Mouse (Mus musculus) heart, embryonic 11.5 days (tissue): ENCODE measurements around the gene Rapgef4. TPM values are rescaled to one million over a fixed set of nuclear protein-coding genes. Genes with fewer than 3 reads are reported as not detected.

Experiments
- ATAC-seq: fragments of 200-750 bp; cut with Nextera tagmentation; replicated peaks from 2 replicates; pipeline ENCODE4 v1.8.0; 2017; ENCODE audit warnings: moderate library complexity; ENCODE audit not compliant: insufficient number of reproducible peaks, low FRiP score, low TSS enrichment
- H3K27ac ChIP-seq: fragments of 300-500 bp; sonication (generic); 2 replicates; pipeline ENCODE4 v1.5.1; 2014; ENCODE audit warnings: mild to moderate bottlenecking, low read depth, low read length
- H3K27me3 ChIP-seq: fragments of 300-500 bp; sonication (generic); 2 replicates; pipeline ENCODE4 v1.6.1; 2014; ENCODE audit warnings: mild to moderate bottlenecking, low read length, mixed read lengths; ENCODE audit not compliant: control insufficient read depth, insufficient read depth
- H3K36me3 ChIP-seq: fragments of 300-500 bp; sonication (generic); 2 replicates; pipeline ENCODE4 v1.6.1; 2014; ENCODE audit warnings: mild to moderate bottlenecking, low read length, moderate library complexity, mixed read lengths; ENCODE audit not compliant: control insufficient read depth, insufficient read depth
- H3K4me1 ChIP-seq: fragments of 300-500 bp; sonication (generic); 2 replicates; pipeline ENCODE4 v1.6.1; 2014; ENCODE audit warnings: low read length; ENCODE audit not compliant: control insufficient read depth, insufficient read depth
- H3K4me2 ChIP-seq: fragments of 300-500 bp; sonication (generic); 2 replicates; pipeline ENCODE4 v1.6.1; 2014; ENCODE audit warnings: mild to moderate bottlenecking, moderate library complexity
- H3K4me3 ChIP-seq: fragments of 300-500 bp; sonication (generic); 2 replicates; pipeline ENCODE4 v1.5.1; 2014; ENCODE audit warnings: low read depth, low read length
- H3K9ac ChIP-seq: fragments of 300-500 bp; sonication (generic); 2 replicates; pipeline ENCODE4 v1.6.1; 2014; ENCODE audit warnings: mild to moderate bottlenecking, low read depth, low read length, moderate library complexity
- H3K9me3 ChIP-seq: fragments of 300-500 bp; sonication (generic); replicated peaks from 2 replicates; pipeline ENCODE4 v1.6.1; 2016; ENCODE audit warnings: low read length; ENCODE audit not compliant: control insufficient read depth
- WGBS: fragments of 180-500 bp; shearing (Covaris S2); extraction: QIAGEN DNeasy Blood & Tissue Kit; methylation state at CpG from one replicate; pipeline ENCODE4 v1.1.7; 2014; ENCODE audit not compliant: insufficient replicate concordance; 5-methylcytosine and 5-hydroxymethylcytosine counted together
- polyA plus RNA-seq: library from polyadenylated mRNA; unstranded; fragments of >200 nt; fragmentation: Nextera tagmentation; extraction: Ambion mirVana; gene quantifications from 2 replicates; pipeline ENCODE4 v1.2.1, GENCODE M21; 2014

Gene Rapgef4
- polyA plus RNA-seq, 1 experiment from 2014 or later = 4.0 TPM

DNA sequence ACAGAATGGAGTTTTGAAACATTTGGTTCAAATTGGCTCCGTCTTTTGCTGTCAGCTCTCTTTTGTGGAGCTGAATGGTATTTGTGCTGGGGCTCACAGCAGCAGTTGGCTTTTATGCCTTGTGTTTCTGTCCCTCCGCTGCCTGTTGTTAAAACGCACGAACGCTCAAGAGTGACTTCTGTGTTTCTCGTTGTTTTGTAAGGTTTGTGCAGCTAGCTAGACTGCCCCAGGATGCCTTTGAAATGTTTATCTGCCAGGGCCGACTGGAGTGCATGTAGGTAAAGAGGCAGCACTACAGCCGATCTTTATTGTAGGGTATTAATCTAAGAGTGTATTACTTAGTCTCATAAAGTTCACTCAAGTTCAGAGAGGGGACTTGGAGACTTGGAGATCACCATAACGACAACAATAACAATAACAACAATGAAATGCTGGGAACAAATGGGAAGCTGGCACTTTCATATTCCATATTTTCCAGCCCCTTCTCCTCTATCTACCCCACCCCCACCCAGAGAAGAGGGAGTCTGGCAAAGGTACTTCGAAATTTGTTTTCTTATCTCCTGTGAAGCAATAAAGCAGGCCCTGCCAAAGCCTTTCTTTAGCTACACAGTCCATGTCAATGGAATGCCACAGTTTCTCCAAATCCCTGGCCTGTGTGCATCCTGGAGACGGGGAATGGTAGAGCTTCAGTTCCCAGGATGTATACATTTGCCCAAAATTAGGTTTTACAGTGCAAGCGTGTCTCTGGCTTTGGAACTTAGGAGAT is 262.1 kb downstream of the Rapgef4 start:
- Histone ChIP-seq H3K27ac (peak overlapping the region; percentile 37), H3K4me3 (no peak overlapping the region), H3K9me3 (no peaks in the 10 kb centered on the region), H3K36me3 (no peaks in the 10 kb centered on the region), H3K27me3 (no peaks in the 10 kb centered on the region), H3K9ac (no peak overlapping the region), H3K4me2 (no peak overlapping the region), H3K4me1 (peaks cover 21% of the 10 kb centered on the region)
- WGBS = 68% methylated on average over 12 of the region's 12 CpGs
- no peak for ATAC-seq

DNA sequence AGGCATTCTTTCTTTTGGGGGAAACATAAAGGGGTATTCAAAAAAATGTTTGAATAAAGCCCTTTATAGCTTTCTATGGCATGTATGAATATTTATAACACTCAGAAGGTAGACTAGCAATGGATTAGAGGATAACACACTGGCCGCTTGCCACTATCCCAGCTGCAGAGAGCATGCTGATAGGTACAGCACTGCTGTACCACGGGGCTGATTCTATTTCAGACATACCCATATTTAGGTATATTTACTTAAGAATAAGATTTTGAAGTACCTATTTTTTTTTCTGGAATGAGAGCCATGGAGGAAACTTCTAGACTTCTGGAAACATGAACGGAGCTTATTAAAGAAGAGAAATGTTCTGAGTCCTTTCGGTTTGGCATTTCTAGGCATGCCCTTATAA is 264.6 kb downstream of the Rapgef4 start:
- Histone ChIP-seq H3K4me1 (peaks cover 17% of the 10 kb centered on the region), H3K9me3 (no peaks in the 10 kb centered on the region), H3K9ac (no peak overlapping the region), H3K4me2 (no peak overlapping the region), H3K36me3 (no peaks in the 10 kb centered on the region), H3K27me3 (no peaks in the 10 kb centered on the region), H3K27ac (no peak overlapping the region), H3K4me3 (no peak overlapping the region)
- 78% methylated on average over 4 of the region's 4 CpGs for WGBS
- ATAC-seq = no peak

DNA sequence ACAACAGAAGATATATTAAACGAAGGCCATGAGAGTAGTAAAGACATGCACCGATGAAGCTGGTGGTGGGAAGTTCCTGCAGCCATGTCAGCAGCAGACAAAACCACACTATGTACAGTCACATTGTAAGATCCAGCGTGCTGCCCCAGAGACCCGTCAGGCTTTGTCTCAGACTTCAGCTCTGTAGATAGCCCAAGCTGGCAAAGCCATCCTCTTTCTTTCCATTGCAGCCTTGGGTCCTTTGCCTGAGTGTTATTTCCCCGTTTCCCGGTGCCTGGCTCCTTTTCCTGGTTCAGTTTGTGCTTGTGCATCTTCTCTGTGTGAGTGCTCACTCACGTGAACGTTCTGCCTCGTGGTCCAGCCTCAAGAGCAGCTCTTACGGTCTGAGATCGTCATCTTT is 265.3 kb downstream of the Rapgef4 start:
- Histone ChIP-seq H3K9ac (no peak overlapping the region), H3K27me3 (no peaks in the 10 kb centered on the region)
- 84% methylated on average over 11 of the region's 11 CpGs for WGBS

DNA sequence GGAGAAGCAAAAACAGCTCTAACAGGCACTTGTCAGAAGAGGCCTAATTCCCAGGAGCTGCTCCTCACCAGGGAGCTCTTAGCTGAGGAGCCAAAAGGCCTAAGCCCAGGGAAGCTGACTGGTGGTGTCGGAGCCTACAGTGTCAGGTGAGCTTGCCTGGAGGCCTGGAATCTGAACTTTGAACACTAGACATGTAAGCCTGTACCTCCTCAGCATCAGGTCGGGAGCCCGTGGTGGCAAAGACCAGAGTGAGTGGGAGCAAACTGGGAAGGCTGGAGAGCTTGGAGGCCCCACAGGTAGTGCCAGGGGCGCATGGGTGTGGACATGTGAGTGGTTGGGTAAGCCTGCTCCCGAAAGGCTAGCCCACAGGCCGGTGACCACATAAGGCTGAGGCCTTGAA is 266.8 kb downstream of the Rapgef4 start:
- Histone ChIP-seq H3K27ac (no peak overlapping the region), H3K27me3 (no peaks in the 10 kb centered on the region), H3K4me2 (no peak overlapping the region), H3K9ac (no peak overlapping the region), H3K36me3 (no peaks in the 10 kb centered on the region), H3K4me1 (peaks cover 8% of the 10 kb centered on the region), H3K4me3 (no peak overlapping the region), H3K9me3 (no peaks in the 10 kb centered on the region)
- 80% methylated on average over 6 of the region's 6 CpGs for WGBS
- ATAC-seq = no peak

More for the DNA sequence above, 265.3 kb downstream of the Rapgef4 start:
- Histone ChIP-seq H3K36me3 (no peaks in the 10 kb centered on the region), H3K27ac (no peak overlapping the region), H3K4me1 (peaks cover 17% of the 10 kb centered on the region), H3K4me2 (no peak overlapping the region), H3K9me3 (no peaks in the 10 kb centered on the region), H3K4me3 (no peak overlapping the region)
- no peak for ATAC-seq

DNA sequence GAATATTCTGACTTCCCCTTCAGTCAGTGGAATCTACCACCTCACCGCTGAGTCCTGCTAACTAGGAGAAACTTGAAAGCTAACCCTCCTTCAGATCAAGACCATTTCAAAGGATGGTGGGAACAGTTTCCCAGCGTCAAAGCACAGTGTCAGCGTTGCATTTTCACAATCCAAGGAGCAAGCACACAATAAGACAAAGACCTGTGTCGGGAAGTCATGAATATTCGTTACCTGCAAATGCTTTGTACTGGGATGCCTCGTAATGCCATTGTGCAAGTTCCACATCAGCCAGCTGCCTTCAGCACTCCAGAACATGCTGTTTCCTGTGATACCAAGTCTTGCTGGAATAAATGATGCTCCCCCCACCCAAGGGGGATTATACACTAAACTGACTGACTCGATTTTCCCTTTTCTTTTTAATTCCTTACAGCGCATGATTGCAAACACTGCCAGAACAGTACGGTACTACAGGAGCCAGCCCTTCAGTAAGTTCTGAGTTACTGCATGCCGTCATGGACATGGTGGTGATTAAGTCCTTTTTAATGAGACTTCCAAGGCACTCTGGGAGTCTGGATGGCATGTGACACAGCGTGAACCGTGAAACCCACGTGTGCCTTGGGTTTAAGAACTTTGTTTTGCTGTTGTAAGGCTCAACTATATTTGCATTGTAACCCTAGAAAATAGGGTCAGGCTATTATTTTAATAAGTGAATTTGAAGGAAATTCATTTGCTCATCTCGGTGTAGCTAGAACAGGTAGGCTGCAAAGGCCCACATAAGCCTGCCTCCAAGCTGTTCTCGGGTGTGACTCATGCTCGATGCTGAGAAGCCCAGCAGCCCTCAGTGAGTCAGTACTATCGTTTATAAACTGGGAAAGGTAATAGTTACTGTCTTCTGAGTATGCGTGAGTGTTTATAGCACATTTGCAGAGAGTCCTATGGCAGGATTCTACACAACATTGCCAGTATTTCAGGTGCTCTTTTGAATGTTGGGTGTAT is 271.8 kb downstream of the Rapgef4 start:
- H3K36me3 ChIP-seq = no peaks in the 10 kb centered on the region
- WGBS = 72% methylated on average over 18 of the region's 18 CpGs
- ATAC-seq = no peak

DNA sequence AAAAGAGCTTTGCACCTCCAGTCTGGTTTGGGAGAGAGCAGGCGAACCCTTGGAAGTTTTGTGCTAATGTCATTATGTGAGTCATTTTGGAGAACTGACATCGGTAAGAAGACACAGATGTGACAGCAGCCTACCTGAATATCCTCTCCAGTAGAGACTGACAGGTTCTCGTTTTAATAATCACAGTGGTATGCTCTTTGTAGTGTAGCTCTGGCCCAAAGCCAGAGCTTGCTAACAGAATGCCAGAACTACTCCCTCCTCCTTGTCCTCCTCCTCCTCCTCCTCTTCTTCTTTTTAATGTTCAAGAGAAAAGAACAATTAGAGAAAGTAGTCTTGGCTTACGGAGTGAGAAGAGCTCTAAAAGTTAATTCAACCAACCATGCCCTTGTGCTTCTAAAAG is 272.8 kb downstream of the Rapgef4 start:
- H3K27ac ChIP-seq = no peak overlapping the region
- H3K9me3 ChIP-seq = no peaks in the 10 kb centered on the region
- H3K36me3 ChIP-seq = no peaks in the 10 kb centered on the region
- H3K4me2 ChIP-seq = no peak overlapping the region
- no peaks in the 10 kb centered on the region for H3K27me3 ChIP-seq
- WGBS = 70% methylated on average over 4 of the region's 4 CpGs
- no peak overlapping the region for H3K4me3 ChIP-seq
- no peak for ATAC-seq
- H3K4me1 ChIP-seq = peaks cover 15% of the 10 kb centered on the region; the same call in 1 of the 2 replicates
- H3K9ac ChIP-seq = no peak overlapping the region

More for the DNA sequence above, 271.8 kb downstream of the Rapgef4 start:
- H3K27me3 ChIP-seq = no peaks in the 10 kb centered on the region
- peaks cover 15% of the 10 kb centered on the region; the same call in 1 of the 2 replicates for H3K4me1 ChIP-seq
- no peak overlapping the region for H3K9ac ChIP-seq
- no peaks in the 10 kb centered on the region for H3K9me3 ChIP-seq
- no peak overlapping the region for H3K27ac ChIP-seq
- no peak overlapping the region for H3K4me3 ChIP-seq
- H3K4me2 ChIP-seq = no peak overlapping the region

DNA sequence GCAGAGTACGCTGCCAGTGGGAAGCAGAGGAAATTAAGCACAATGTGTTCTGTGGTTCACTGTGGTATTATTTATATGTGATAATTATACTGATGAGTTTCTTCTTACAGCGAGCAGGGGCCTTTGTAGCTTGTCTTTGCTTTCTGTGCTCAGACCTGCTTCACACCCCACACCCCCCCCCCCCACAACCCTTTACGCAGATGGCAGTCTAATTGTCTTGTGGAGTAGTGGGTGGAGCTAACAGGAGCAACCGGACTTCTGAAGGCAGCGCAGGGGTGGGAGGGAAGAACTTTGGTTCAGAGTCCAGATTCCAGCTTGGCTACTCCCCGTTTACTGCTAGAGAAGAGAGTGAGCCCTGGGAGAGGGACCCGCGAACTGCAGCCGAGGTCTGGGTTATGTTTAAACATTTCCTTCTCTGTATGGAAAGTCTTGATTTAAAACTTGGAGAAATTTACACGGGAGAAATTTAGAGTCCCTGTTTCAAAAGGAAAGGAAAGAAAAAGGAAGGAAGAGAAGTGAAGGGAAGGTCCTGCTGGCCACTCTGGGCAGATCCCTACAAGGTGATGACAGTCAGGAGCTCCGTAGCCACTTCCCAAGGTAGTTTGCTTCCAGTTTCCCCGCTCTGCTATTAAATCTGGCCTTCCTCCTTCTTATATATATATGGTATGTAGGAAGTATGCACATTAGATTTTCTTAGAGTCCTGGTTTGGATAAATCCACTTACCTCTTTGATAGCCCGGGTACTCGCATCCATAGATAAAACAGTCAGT is 274.0 kb downstream of the Rapgef4 start:
- H3K9me3 ChIP-seq = no peaks in the 10 kb centered on the region
- H3K27ac ChIP-seq = peak overlapping the region; percentile 10; the same call in 1 of the 2 replicates
- peak overlapping the region; percentile 43 for H3K9ac ChIP-seq
- WGBS = 25% methylated on average over 14 of the region's 14 CpGs
- peaks cover 15% of the 10 kb centered on the region; the same call in 1 of the 2 replicates for H3K4me1 ChIP-seq
- H3K36me3 ChIP-seq = no peaks in the 10 kb centered on the region
- peak overlapping the region; percentile 58 for H3K4me2 ChIP-seq
- no peak for ATAC-seq
- H3K27me3 ChIP-seq = no peaks in the 10 kb centered on the region
- H3K4me3 ChIP-seq = peak overlapping the region; percentile 14; the same call in 1 of the 2 replicates

DNA sequence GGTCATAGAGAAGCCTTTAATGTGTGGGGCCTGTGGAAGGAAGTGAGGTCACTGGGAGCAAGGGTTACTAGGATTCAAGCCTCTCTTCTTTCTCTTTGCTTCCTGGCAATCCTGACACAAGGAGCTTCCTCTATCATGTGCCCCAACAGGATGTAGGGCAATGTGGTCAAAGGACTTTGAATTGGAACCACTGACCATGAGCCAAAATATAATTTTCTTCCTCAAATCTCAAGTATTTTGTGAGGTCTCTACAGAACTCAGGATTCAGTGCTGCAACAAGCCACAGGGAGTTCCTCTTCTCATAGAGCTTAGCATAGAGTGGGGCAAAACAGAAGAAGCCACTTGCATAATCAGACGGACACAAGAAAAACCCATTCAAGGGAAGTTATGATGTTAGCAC is 279.7 kb downstream of the Rapgef4 start:
- no peaks in the 10 kb centered on the region for H3K36me3 ChIP-seq

More for the DNA sequence above, 279.7 kb downstream of the Rapgef4 start:
- Histone ChIP-seq H3K27ac (no peak overlapping the region), H3K4me1 (no peaks in the 10 kb centered on the region), H3K9ac (no peak overlapping the region), H3K27me3 (no peaks in the 10 kb centered on the region), H3K4me2 (no peak overlapping the region), H3K9me3 (no peaks in the 10 kb centered on the region), H3K4me3 (no peak overlapping the region)
- WGBS = 71% methylated on average over 1 of the region's 1 CpGs
- ATAC-seq = no peak
